Mouse (Mus musculus) stomach, embryonic 15.5 days (tissue): ENCODE results near the gene Cers6. TPM values are rescaled to one million over a fixed set of nuclear protein-coding genes. Genes with fewer than 3 reads are reported as not detected.
A peak's percentile ranks its signal among the peaks of the same experiment; 100 is the strongest.

Experiments
- ATAC-seq: fragments of 200-750 bp; cut with Nextera tagmentation; 2 replicates; pipeline ENCODE4 v1.8.0; 2017; ENCODE audit warnings: low read depth, moderate number of reproducible peaks, moderate TSS enrichment; ENCODE audit not compliant: insufficient read depth, low FRiP score
- H3K27ac ChIP-seq: fragments of 300-500 bp; sonication (generic); 2 replicates; pipeline ENCODE4 v1.5.1; 2015; ENCODE audit warnings: mild to moderate bottlenecking, inconsistent platforms
- H3K27me3 ChIP-seq: fragments of 300-500 bp; sonication (generic); replicated peaks from 2 replicates; pipeline ENCODE4 v1.6.1; 2015; ENCODE audit warnings: inconsistent platforms
- H3K36me3 ChIP-seq: fragments of 300-500 bp; sonication (generic); 2 replicates; pipeline ENCODE4 v1.6.1; 2015; ENCODE audit warnings: inconsistent platforms
- H3K4me1 ChIP-seq: fragments of 300-500 bp; sonication (generic); 2 replicates; pipeline ENCODE4 v1.6.1; 2015; ENCODE audit warnings: inconsistent platforms
- H3K4me2 ChIP-seq: fragments of 300-500 bp; sonication (generic); 2 replicates; pipeline ENCODE4 v1.6.1; 2015; ENCODE audit warnings: mild to moderate bottlenecking, inconsistent platforms
- H3K4me3 ChIP-seq: fragments of 300-500 bp; sonication (generic); replicated peaks from 2 replicates; pipeline ENCODE4 v1.5.1; 2015; ENCODE audit warnings: inconsistent platforms
- H3K9ac ChIP-seq: fragments of 300-500 bp; sonication (generic); 2 replicates; pipeline ENCODE4 v1.6.1; 2015; ENCODE audit warnings: inconsistent platforms
- H3K9me3 ChIP-seq: fragments of 300-500 bp; sonication (generic); 2 replicates; pipeline ENCODE4 v1.6.1; 2016; ENCODE audit warnings: inconsistent platforms
- WGBS: fragments of 180-500 bp; shearing (Covaris S2); methylation state at CpG from one replicate; pipeline ENCODE4 v1.1.7; 2015; 5-methylcytosine and 5-hydroxymethylcytosine counted together
- polyA plus RNA-seq: library from polyadenylated mRNA; unstranded; fragments of >200 nt; fragmentation: Nextera tagmentation; extraction: Ambion mirVana; gene quantifications from 2 replicates; pipeline ENCODE4 v1.2.1, GENCODE M21; 2015

The Cers6 gene
- polyA plus RNA-seq, 1 experiment from 2014 or later, result 25.7 TPM

DNA sequence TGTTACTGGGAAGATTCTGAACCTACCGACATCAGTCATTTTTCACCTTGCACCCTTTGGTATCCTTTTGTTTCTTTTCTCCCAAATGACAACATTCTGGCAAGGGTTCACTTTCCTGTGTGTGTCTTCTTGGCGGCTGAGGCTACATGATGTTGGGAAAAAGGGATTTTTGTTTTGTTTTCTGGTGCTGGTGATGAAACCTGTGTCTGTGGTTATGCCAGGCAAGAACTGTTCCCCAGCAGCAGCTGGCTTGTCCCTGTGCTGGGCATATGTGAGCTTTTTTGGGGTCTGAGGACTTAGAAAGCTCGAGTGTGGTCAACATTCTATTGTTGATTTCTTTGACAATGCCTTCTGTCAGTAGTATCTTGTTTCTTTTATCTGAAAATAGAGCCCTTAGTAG lies 45.7 kb downstream of the Cers6 start:
- ATAC-seq, result no peak
- H3K4me1 ChIP-seq, result no peaks in the 10 kb centered on the region
- no peaks in the 10 kb centered on the region for H3K9me3 ChIP-seq
- H3K36me3 ChIP-seq, result no peaks in the 10 kb centered on the region
- H3K4me2 ChIP-seq, result no peak overlapping the region
- no peak overlapping the region for H3K9ac ChIP-seq
- no peak overlapping the region for H3K27ac ChIP-seq
- H3K4me3 ChIP-seq, result no peak overlapping the region
- WGBS, result 79% methylated on average over 3 of the region's 3 CpGs
- no peaks in the 10 kb centered on the region for H3K27me3 ChIP-seq

DNA sequence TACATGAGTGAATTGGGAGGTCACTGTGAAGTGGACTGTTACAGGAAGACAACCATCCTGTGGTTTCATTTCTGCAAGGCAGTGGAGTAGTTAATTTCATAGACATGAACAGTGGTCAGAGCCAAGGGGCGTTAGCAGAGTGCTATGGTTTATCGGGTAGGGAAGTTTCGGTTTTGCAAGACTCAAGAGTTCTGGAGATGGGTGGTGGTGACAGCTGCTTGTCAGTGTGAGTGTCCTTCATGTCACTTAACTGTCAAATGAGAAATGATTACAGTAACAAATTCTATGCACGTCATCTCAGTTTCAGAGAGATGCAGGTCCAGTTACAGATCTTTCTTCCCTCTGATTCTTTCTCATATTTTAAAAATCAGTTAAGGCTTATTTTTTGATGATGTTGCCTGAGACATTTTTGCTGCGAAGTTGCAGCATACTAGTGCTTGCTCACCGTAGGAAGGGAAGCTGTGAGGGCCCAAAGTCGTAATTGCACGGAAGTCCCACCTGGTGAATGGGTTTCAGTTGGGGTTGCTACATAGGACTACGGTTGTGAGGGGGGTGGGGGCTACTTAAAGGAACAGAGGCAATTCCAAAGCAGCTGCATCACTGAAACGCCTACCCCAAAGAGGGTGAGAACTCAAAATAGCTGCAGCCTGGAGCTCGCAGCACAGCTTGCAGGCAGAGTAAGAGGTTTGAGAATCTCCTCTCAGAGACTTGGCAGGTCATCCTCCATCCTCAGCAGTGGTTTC lies 46.7 kb downstream of the Cers6 start:
- no peaks in the 10 kb centered on the region for H3K27me3 ChIP-seq
- no peaks in the 10 kb centered on the region for H3K4me1 ChIP-seq
- no peaks in the 10 kb centered on the region for H3K9me3 ChIP-seq
- no peak overlapping the region for H3K4me2 ChIP-seq
- no peak overlapping the region for H3K4me3 ChIP-seq
- H3K9ac ChIP-seq, result no peak overlapping the region
- WGBS, result 66% methylated on average over 11 of the region's 11 CpGs
- H3K27ac ChIP-seq, result no peak overlapping the region
- H3K36me3 ChIP-seq, result no peaks in the 10 kb centered on the region
- no peak for ATAC-seq

DNA sequence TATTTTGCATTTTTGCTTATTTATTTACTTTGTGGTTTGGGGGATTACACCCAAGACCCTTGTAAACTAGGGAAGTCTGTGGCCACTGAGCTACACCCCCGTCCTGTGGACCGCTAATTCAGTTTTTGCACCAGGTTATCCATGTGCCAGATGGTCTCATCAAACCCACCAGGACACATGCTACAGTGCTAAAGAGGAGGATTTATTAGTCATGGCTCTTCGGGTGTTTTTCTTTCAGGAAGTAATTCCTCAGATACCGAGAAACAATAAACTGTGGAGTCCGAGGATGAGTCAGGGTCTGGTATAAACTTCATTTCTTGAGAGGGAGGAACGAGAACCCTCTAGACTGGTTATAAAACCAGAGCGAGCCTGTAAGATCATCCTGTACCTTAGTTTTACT lies 49.5 kb downstream of the Cers6 start:
- no peak overlapping the region for H3K27ac ChIP-seq
- no peaks in the 10 kb centered on the region for H3K9me3 ChIP-seq
- no peaks in the 10 kb centered on the region for H3K36me3 ChIP-seq
- 54% methylated on average over 7 of the region's 7 CpGs for WGBS
- H3K4me2 ChIP-seq, result no peak overlapping the region
- no peak overlapping the region for H3K4me3 ChIP-seq
- no peak overlapping the region for H3K9ac ChIP-seq
- no peaks in the 10 kb centered on the region for H3K27me3 ChIP-seq
- no peak for ATAC-seq
- no peaks in the 10 kb centered on the region for H3K4me1 ChIP-seq

DNA sequence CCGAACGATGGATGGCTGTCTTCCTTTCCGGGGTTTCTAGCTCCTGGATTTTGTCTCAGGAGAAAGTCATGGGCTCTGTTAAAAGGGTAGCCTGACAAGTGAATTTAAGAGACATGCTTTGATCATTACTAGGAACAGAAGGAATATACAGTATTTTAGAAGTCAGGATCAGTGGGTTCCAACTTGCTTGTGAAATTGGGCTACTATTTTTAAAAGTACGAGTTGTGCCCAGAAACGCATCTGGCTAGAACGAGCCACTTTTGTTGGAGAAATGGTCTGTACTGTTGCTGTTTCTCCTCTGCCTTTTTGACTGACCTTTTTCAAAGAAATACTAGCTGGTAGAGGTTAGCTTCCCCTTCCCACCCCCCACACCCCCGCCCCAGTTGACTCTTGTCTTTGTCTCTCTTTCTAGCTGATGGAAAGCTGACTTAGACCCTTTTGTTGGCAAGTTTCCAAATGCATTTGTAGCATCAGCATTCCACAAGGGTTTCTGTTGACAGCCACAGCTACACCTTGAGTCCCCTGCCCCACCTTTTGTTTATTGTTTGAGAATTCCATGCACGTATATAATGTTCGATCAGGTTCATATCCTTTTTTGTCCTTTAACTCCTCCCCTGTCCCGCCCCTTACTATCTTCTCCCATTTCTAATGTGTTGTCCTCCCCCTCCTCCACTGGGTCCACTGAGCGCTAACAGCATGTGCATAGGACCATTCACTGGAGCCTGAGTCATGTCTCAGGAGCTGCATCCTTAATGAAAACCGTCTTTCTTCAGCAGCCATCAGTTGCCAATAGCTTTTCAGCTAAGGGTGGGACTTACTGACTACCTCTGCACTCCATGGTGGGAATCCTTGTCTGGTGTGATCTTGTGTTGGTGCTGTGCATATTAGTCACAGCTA lies 50.6 kb downstream of the Cers6 start:
- ATAC-seq, result peak; percentile 18; the same call in 1 of the 2 replicates
- no peak overlapping the region for H3K4me3 ChIP-seq
- 75% methylated on average over 12 of the region's 12 CpGs for WGBS

DNA sequence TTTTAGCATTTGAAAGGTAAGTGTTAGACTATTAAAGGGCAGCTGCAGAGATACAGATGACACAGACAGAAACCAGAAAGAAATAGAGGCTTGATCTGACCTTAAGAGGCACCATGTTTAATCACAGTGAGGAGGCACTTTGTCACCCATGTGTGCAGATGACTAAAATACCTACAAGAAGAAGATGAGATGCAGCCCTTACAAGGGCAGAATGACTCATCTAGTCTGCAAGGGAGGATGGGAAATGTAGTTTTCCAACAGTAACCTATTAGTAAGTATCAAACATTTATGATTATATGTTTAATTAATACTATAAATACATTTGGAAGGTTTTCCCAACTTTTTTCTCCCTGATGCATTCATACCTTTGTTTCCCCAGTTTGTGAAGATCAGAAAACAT lies 54.5 kb downstream of the Cers6 start:
- Histone ChIP-seq H3K4me2 (no peak overlapping the region), H3K36me3 (no peaks in the 10 kb centered on the region), H3K4me1 (no peaks in the 10 kb centered on the region), H3K27ac (no peak overlapping the region), H3K27me3 (no peaks in the 10 kb centered on the region), H3K4me3 (no peak overlapping the region), H3K9me3 (no peaks in the 10 kb centered on the region), H3K9ac (no peak overlapping the region)
- no peak for ATAC-seq

More for the DNA sequence above, 50.6 kb downstream of the Cers6 start:
- Histone ChIP-seq H3K9ac (no peak overlapping the region), H3K9me3 (no peaks in the 10 kb centered on the region), H3K4me2 (no peak overlapping the region), H3K27me3 (no peaks in the 10 kb centered on the region), H3K27ac (no peak overlapping the region), H3K4me1 (no peaks in the 10 kb centered on the region), H3K36me3 (no peaks in the 10 kb centered on the region)

DNA sequence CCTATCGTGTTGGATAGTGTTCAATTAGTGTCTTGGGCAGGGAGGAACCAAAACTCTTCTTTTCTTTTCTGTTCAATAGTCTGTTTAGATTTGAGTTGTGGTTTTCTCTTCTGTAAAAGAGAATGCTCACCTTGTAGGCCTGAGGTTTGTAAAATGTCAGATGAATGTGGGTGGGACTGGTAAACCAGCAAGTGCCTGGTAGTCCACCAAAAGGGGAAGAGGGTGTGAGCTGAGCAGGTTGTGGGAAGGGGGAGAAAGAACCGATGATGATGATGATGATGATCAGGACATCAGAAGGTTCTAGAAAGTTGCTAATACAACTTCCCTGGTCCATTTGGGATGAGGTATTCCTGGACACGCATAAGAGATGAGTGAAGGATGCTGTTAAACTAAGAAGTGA lies 55.1 kb downstream of the Cers6 start:
- Histone ChIP-seq H3K27ac (no peak overlapping the region), H3K9me3 (no peaks in the 10 kb centered on the region), H3K4me2 (no peak overlapping the region), H3K27me3 (no peaks in the 10 kb centered on the region), H3K4me1 (no peaks in the 10 kb centered on the region), H3K9ac (no peak overlapping the region), H3K36me3 (no peaks in the 10 kb centered on the region), H3K4me3 (no peak overlapping the region)
- WGBS, result 91% methylated on average over 3 of the region's 3 CpGs
- no peak for ATAC-seq

DNA sequence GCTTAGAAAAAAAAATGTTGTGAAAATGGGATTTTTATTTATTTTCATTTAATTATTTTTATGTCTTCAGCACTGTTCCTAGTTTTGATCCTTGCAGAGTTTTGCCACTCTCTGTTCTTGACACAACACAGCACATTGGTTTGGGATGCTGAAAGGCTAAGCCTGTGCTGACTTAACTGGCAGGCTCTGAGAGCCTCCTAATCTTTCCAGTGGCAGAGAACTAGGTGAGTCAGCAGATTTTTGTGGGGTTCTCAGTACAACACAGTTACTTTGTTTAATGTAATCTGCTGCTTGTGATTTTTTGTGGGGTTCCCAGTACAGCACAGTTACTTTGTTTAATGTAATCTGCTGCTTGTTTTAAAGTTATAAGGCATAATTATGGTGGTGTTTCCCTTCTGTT lies 55.8 kb downstream of the Cers6 start:
- Histone ChIP-seq H3K4me1 (no peaks in the 10 kb centered on the region), H3K4me3 (no peak overlapping the region), H3K9ac (no peak overlapping the region)

DNA sequence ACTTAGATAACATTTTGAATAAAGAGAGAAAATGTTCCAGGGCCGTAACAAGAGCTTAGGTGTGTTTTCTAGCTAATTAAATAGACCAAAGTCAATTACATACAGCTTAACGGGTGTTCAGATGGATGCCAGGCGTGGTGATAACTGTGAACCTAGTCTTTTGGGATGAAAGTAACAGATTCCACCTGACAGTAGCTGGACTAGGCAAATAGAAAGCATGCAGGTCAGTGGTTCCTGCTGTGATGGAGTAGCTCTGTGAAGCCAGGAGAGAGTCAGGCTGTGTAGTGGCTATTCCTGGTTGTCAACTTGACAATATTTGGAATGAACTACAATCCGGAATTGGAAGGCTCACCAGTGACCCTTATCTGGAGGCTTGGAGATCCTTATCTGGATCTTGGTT lies 56.3 kb downstream of the Cers6 start:
- Histone ChIP-seq H3K4me1 (no peaks in the 10 kb centered on the region), H3K27me3 (no peaks in the 10 kb centered on the region), H3K4me3 (no peak overlapping the region), H3K27ac (no peak overlapping the region), H3K36me3 (no peaks in the 10 kb centered on the region), H3K9ac (no peak overlapping the region), H3K4me2 (no peak overlapping the region), H3K9me3 (no peaks in the 10 kb centered on the region)
- ATAC-seq, result no peak
- WGBS, result 85% methylated on average over 4 of the region's 4 CpGs

More for the DNA sequence above, 55.8 kb downstream of the Cers6 start:
- no peak for ATAC-seq
- no peak overlapping the region for H3K27ac ChIP-seq
- no peak overlapping the region for H3K4me2 ChIP-seq
- H3K27me3 ChIP-seq, result no peaks in the 10 kb centered on the region
- no peaks in the 10 kb centered on the region for H3K36me3 ChIP-seq
- no peaks in the 10 kb centered on the region for H3K9me3 ChIP-seq

DNA sequence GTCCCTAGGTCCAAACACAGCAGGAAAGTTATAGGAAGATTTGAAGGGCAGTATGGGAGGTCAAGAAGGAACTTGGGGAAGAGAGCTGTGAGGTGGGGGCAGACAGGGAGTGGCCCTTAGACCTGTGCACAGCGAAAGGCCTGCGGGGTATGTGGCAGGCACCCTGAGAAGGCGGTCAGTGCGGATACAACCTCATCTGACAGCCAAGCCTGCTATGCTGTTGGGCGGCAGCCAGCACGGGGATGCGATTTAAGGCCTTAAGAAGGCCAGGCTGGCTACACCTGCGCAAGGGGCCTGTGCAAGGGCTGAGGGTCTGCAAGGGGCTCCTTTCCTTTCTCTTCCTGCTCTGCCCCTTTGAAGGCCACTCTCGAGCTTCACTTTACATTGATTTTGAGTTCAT lies 63.1 kb downstream of the Cers6 start:
- no peaks in the 10 kb centered on the region for H3K36me3 ChIP-seq
- no peak overlapping the region for H3K4me3 ChIP-seq
- no peak for ATAC-seq
- no peaks in the 10 kb centered on the region for H3K27me3 ChIP-seq
- WGBS, result 87% methylated on average over 9 of the region's 9 CpGs
- no peaks in the 10 kb centered on the region for H3K9me3 ChIP-seq
- no peak overlapping the region for H3K4me2 ChIP-seq
- H3K9ac ChIP-seq, result no peak overlapping the region
- H3K4me1 ChIP-seq, result no peaks in the 10 kb centered on the region
- no peak overlapping the region for H3K27ac ChIP-seq

DNA sequence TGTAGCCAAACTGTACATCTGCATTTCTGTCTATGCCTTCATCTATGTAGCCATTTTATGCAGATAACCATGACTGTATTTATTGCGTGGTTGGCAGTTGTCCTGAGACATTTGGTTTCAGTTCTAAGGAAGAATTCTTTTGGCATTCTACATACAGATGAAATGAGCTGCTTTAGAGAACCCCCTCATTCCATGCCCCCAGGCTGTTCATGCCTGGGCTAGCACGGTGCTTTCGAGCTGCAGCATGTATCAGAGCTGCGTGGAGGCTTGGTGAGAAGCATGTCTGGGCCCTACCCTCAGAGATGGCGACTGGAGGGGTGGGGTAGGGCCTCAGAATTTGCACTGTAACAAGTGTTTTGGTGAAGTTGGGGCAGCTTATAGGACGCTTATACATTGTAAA lies 64.3 kb downstream of the Cers6 start:
- no peak for ATAC-seq
- H3K4me3 ChIP-seq, result no peak overlapping the region
- 81% methylated on average over 6 of the region's 6 CpGs for WGBS

DNA sequence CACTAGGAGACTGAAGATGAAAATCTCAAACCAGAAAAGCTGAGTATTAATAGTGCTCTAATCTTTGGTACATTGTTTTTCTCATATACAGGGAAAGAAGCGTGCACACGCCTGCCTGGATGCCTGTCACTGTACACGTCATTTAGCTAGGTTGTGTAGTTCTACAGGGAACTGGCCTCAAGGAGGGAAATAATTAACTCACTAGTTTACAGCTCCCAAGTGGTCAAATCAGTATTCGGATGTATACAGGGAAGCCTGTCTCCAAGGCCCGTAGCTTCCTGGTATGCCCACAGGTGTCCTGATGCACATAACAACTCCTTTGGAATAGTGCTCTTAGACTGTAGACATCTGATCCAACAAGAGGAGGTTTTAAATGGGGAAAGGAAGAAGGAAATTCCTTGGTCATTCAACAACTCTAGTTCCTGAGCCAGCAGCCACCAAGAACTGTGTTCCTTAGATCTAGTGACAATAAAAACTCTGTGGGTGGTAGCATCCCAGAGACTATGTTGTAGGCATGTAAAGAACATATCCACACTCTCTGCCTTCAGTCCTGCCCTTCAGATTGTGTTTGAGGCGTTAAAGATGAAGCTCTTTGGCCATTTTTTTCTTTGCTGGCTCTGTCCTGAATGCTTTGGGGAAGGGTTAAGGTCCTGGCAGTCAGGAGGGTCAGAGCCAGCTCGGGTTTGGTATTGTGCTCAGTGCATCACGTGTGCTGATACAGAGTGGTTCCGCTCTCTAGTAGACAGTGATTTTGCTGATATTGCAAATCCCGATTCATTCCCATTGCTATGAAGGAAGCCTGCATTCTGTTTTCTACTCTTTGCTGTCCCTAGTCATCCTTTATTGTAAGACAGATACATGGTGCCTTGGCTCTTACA lies 65.9 kb downstream of the Cers6 start:
- Histone ChIP-seq H3K4me1 (no peaks in the 10 kb centered on the region), H3K9me3 (no peaks in the 10 kb centered on the region), H3K27ac (no peak overlapping the region), H3K9ac (no peak overlapping the region), H3K4me3 (no peak overlapping the region), H3K36me3 (no peaks in the 10 kb centered on the region), H3K4me2 (no peak overlapping the region), H3K27me3 (no peaks in the 10 kb centered on the region)
- ATAC-seq, result no peak
- 82% methylated on average over 10 of the region's 10 CpGs for WGBS

More for the DNA sequence above, 64.3 kb downstream of the Cers6 start:
- H3K4me2 ChIP-seq, result no peak overlapping the region
- H3K9me3 ChIP-seq, result no peaks in the 10 kb centered on the region
- H3K9ac ChIP-seq, result no peak overlapping the region
- H3K36me3 ChIP-seq, result no peaks in the 10 kb centered on the region
- peak overlapping the region; percentile 4; the same call in 1 of the 2 replicates for H3K27ac ChIP-seq
- no peaks in the 10 kb centered on the region for H3K27me3 ChIP-seq
- H3K4me1 ChIP-seq, result no peaks in the 10 kb centered on the region
